Mouse (Mus musculus) small intestine, adult 2 months (tissue): ENCODE measurements around the gene Efhd1.

Experiments
- CTCF ChIP-seq: fragments of 200-500 bp; IDR thresholded peaks from 2 replicates; pipeline ENCODE4 v1.5.1; 2012; ENCODE audit warnings: low read depth, mild to moderate bottlenecking, control low read depth, inconsistent platforms, low read length, moderate library complexity, mixed read lengths; ENCODE audit not compliant: insufficient replicate concordance, insufficient read length; ENCODE audit errors: extremely low read depth
- POLR2A ChIP-seq: fragments of 200-500 bp; IDR thresholded peaks from 2 replicates; pipeline ENCODE4 v1.6.1; 2012; ENCODE audit warnings: low read depth, mild to moderate bottlenecking, control low read depth, inconsistent platforms, low read length, moderate library complexity

DNA sequence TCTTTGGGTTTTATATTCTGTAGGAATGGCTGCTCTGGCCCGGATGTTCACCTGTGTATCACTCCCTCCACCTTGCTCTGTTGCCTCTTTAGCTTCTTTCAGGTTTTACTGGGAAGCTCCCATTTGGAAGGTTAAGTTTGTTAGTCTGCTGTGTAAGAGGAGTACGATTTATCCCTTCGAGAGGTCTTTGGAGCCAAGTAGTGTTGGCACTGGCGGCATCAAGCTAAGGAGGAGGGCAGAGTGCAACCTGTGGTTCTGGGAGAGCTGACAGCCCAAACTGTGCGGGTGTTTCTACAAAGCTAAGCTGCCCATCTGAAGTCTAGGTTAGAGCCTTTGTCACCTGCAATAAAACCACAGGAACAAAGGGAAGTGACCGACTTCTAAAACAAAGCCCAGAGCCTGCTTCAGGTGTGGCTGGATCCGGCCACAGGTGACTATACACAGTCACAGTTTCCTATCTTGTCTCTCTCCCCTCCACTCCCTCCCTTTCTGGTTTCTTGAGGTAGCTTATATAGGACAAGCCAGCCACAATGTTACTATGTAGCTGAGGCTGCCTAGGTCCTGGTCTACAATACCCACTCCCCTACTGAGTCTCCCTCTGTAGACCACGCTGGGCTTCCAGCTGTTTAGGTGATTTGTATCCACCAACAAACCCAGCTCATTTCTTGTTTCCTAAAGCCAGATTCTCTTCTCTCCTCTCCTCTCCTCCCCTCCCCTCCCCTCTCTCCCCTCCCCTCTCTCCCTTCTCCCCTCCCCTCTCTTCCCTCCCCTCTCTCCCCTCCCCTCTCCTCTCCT, 2.3 kb downstream of the Efhd1 start:
- no peak for TF ChIP-seq CTCF
- no peak for TF ChIP-seq POLR2A
